Mouse (Mus musculus) C2C12 (cell line): ENCODE measurements around the gene Spata18.

Experiments used
- CTCF ChIP-seq: IDR thresholded peaks from one replicate; pipeline ENCODE4 v1.5.1; 2011; ENCODE audit not compliant: control insufficient read depth, insufficient read depth, insufficient read length
- FOSL1 ChIP-seq: IDR thresholded peaks from one replicate; pipeline ENCODE4 v1.8.0; 2011; ENCODE audit warnings: mild to moderate bottlenecking, low read length; ENCODE audit not compliant: poor library complexity, insufficient read depth, severe bottlenecking
- MAX ChIP-seq: IDR thresholded peaks from one replicate; pipeline ENCODE4 v1.6.1; 2011; ENCODE audit warnings: mild to moderate bottlenecking, control low read depth
- MYOD1 ChIP-seq: IDR thresholded peaks from one replicate; pipeline ENCODE4 v1.6.1; 2011; ENCODE audit warnings: low read depth; ENCODE audit not compliant: control insufficient read depth, insufficient read length
- MYOG ChIP-seq: IDR thresholded peaks from one replicate; pipeline ENCODE4 v1.6.1; 2011; ENCODE audit not compliant: control insufficient read depth, insufficient read length; ENCODE audit errors: extremely low read depth
- USF1 ChIP-seq: IDR thresholded peaks from one replicate; pipeline ENCODE4 v1.6.1; 2011; ENCODE audit warnings: low read depth, mild to moderate bottlenecking, control low read depth, moderate library complexity

DNA sequence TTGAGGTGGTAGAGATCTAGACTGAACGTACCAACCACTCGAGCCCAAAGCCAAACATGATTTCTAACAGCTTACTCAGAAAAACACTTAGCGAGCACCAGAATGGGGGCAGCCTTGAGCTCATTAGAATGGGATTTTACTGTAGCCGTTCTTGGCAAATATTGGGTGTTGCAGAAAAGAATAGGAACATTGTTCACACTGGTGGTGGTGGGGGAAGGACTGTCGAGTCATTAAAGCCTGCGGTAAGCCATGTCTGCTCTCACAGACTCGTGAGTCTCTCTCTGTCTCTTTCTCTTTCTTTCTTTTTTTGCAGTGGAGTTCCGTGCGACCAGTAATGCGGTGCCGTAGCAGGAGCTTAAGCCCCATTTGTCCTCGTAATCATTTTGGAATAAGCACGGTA is 25.4 kb downstream of the Spata18 start:
- TF ChIP-seq MAX (no peak), CTCF (no peak), USF1 (no peak), MYOD1 (no peak), FOSL1 (no peak), MYOG (no peak)
